Mouse (Mus musculus) limb, embryonic 13.5 days (tissue): ENCODE measurements around the gene Ackr3. TPM values are rescaled to one million over a fixed set of nuclear protein-coding genes. Genes with fewer than 3 reads are reported as not detected.

Experiments used
- ATAC-seq: fragments of 200-750 bp; cut with Nextera tagmentation; 2 replicates; pipeline ENCODE4 v1.8.0; 2017; ENCODE audit warnings: low read depth, moderate number of reproducible peaks, moderate TSS enrichment; ENCODE audit not compliant: low FRiP score
- H3K27ac ChIP-seq: fragments of 300-500 bp; sonication (generic); 2 replicates; pipeline ENCODE4 v1.5.1; 2015; ENCODE audit warnings: inconsistent platforms, mild to moderate bottlenecking, moderate library complexity
- H3K27me3 ChIP-seq: fragments of 300-500 bp; sonication (generic); 2 replicates; pipeline ENCODE4 v1.6.1; 2015; ENCODE audit warnings: mild to moderate bottlenecking, inconsistent platforms
- H3K36me3 ChIP-seq: fragments of 300-500 bp; sonication (generic); 2 replicates; pipeline ENCODE4 v1.6.1; 2015; ENCODE audit warnings: inconsistent platforms, mild to moderate bottlenecking, moderate library complexity
- H3K4me1 ChIP-seq: fragments of 300-500 bp; sonication (generic); 2 replicates; pipeline ENCODE4 v1.6.1; 2015; ENCODE audit warnings: inconsistent platforms
- H3K4me2 ChIP-seq: fragments of 300-500 bp; sonication (generic); replicated peaks from 2 replicates; pipeline ENCODE4 v1.6.1; 2015; ENCODE audit warnings: inconsistent platforms, mild to moderate bottlenecking, moderate library complexity
- H3K4me3 ChIP-seq: fragments of 300-500 bp; sonication (generic); 2 replicates; pipeline ENCODE4 v1.5.1; 2015; ENCODE audit warnings: moderate library complexity, mild to moderate bottlenecking, inconsistent platforms
- H3K9ac ChIP-seq: fragments of 300-500 bp; sonication (generic); 2 replicates; pipeline ENCODE4 v1.6.1; 2015; ENCODE audit warnings: mild to moderate bottlenecking, inconsistent platforms
- H3K9me3 ChIP-seq: fragments of 300-500 bp; sonication (generic); 2 replicates; pipeline ENCODE4 v1.6.1; 2016; ENCODE audit warnings: inconsistent platforms
- WGBS: fragments of 180-500 bp; shearing (Covaris S2); methylation state at CpG from one replicate; pipeline ENCODE4 v1.1.7; 2015; 5-methylcytosine and 5-hydroxymethylcytosine counted together
- polyA plus RNA-seq: library from polyadenylated mRNA; unstranded; fragments of >200 nt; fragmentation: Nextera tagmentation; extraction: Ambion mirVana; gene quantifications from 2 replicates; pipeline ENCODE4 v1.2.1, GENCODE M21; 2015

Gene Ackr3
- polyA plus RNA-seq, 1 experiment from 2014 or later = 41.7 TPM

GRCm38 (mm10) chr1:90206684-90207083, 2.9 kb downstream of the Ackr3 start:
- ATAC-seq = no peak
- H3K36me3 ChIP-seq = peaks cover 15% of the 10 kb centered on the region
- peak overlapping the region; percentile 85 for H3K9ac ChIP-seq
- H3K27ac ChIP-seq = peak overlapping the region; percentile 22; the same call in 1 of the 2 replicates
- peak overlapping the region; percentile 66 for H3K4me2 ChIP-seq
- peak overlapping the region; percentile 71 for H3K4me3 ChIP-seq
- peaks cover 13% of the 10 kb centered on the region for H3K27me3 ChIP-seq
- no peaks in the 10 kb centered on the region for H3K9me3 ChIP-seq
- peaks cover 72% of the 10 kb centered on the region for H3K4me1 ChIP-seq
- 53% methylated on average over 3 of the region's 3 CpGs for WGBS

DNA sequence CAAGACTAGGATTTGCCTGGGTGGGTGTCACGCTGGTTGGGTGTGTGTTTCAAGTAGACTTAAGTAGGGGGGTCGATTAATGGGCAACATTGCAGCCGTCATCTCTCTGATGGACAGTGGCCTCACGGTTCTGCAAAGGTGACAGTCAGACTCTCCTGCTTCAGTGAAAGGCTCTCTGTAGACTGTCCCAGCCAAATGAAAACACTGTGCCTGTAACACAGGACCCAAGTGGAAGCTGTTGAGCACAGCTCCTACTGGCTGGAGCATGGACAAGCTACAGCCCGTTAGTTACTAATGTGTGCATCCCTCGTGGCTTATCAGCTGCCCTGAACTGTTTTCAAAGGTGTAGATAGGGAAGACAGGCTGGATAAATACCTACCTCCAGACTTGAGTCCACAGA, 3.5 kb downstream of the Ackr3 start:
- ATAC-seq = no peak
- Histone ChIP-seq H3K27ac (no peak overlapping the region), H3K27me3 (peaks cover 7% of the 10 kb centered on the region), H3K36me3 (peaks cover 15% of the 10 kb centered on the region), H3K4me3 (peak overlapping the region; percentile 71), H3K4me2 (peak overlapping the region; percentile 66), H3K4me1 (peaks cover 67% of the 10 kb centered on the region), H3K9ac (peak overlapping the region; percentile 85), H3K9me3 (no peaks in the 10 kb centered on the region)
- WGBS = 59% methylated on average over 6 of the region's 6 CpGs

DNA sequence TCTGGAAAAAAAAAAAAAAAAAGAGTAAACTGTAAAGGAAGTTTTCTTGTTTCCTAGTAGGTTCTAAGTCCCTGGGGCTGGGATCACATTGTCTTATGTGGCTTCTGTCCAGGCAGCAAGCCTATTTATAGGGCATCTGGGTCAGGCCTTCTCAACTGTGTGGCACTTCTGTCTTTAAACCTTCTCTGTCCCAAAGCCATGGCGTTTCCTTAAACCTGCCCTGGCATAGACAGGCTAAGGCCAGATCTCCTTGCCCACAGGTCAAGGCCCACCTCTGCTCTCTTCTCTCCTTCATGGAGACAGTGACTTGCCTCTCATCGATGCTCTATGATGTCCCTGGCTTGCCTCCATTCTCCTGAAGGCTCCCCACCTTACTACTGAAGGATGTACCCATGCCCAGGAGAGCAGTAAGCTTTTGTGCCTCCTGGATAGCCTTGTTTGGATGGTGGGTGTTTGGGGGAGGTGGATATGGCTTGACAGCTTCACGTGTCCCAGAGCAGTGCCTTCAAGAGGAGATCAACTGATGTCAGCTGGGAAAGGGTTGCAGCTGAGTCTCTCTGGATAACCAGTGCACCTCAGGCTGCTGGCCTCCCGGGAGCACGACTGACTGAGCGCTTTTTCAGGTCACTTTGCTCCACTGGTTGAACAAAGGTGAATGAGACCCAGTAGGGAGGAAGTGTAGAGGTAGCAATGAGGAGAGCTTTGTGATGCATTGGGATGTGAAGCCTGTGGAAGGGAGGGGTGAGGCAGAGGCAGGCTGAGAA, 4.1 kb downstream of the Ackr3 start:
- H3K27me3 ChIP-seq = peaks cover under 1% of the 10 kb centered on the region; the same call in 1 of the 2 replicates
- H3K9ac ChIP-seq = peak overlapping the region; percentile 56
- no peak overlapping the region for H3K27ac ChIP-seq
- peaks cover 19% of the 10 kb centered on the region for H3K36me3 ChIP-seq
- peaks cover 61% of the 10 kb centered on the region for H3K4me1 ChIP-seq
- ATAC-seq = no peak
- 68% methylated on average over 6 of the region's 6 CpGs for WGBS
- peak overlapping the region; percentile 71 for H3K4me3 ChIP-seq
- peak overlapping the region; percentile 66 for H3K4me2 ChIP-seq
- H3K9me3 ChIP-seq = no peaks in the 10 kb centered on the region

GRCm38 (mm10) chr1:90208503-90208860, 4.7 kb downstream of the Ackr3 start:
- Histone ChIP-seq H3K4me3 (peak overlapping the region; percentile 71), H3K9ac (peak overlapping the region; percentile 19; the same call in 1 of the 2 replicates), H3K36me3 (peaks cover 25% of the 10 kb centered on the region), H3K27ac (no peak overlapping the region), H3K9me3 (no peaks in the 10 kb centered on the region), H3K4me1 (peaks cover 55% of the 10 kb centered on the region), H3K4me2 (peak overlapping the region; percentile 66), H3K27me3 (no peaks in the 10 kb centered on the region)
- ATAC-seq = no peak
- 54% methylated on average over 9 of the region's 9 CpGs for WGBS

DNA sequence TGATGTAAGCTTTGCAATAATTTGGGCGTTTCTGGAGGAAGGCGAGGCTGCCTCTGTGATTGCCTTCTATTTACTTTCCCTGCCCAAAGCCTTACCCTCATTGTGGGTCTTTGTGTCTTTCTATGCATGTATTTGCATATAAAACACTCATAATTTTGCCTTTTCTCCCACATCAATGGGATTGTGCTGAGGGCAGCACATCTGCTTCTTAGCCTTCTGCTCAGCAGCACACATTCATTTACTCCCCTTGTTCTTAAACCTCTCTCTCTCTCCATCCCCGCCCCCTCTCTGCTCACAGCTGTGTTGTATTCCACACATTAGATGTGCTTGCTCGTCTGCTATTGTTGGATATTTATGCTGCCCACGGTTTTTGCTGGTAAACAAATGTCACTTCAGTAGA, 5.3 kb downstream of the Ackr3 start:
- H3K9ac ChIP-seq = no peak overlapping the region
- no peak overlapping the region for H3K27ac ChIP-seq
- H3K9me3 ChIP-seq = no peaks in the 10 kb centered on the region
- ATAC-seq = no peak
- H3K4me3 ChIP-seq = peak overlapping the region; percentile 71; the same call in 1 of the 2 replicates
- peak overlapping the region; percentile 66 for H3K4me2 ChIP-seq
- H3K4me1 ChIP-seq = peaks cover 53% of the 10 kb centered on the region
- 72% methylated on average over 5 of the region's 5 CpGs for WGBS
- no peaks in the 10 kb centered on the region for H3K27me3 ChIP-seq
- peaks cover 31% of the 10 kb centered on the region for H3K36me3 ChIP-seq

DNA sequence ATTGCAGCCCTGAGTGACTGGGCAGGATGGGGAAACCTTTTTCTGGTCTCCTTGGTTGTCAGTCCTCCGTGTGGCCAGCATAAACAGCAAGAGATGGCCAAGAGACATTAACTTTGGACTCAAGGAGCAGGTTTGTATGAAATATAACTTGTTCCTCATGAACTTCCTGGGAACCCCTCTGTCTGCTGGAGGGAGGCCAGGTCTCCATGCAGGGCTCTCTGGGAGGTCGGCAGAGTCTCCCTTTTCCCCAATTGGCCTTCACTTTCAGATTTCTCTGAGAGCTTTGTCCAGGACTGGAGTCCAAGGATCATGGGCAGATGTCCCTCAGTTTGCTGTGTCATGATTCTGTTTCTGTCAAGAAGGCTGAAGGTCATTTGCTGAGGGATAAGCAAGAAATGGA, 6.0 kb downstream of the Ackr3 start:
- Histone ChIP-seq H3K9me3 (no peaks in the 10 kb centered on the region), H3K4me2 (no peak overlapping the region; the same call in 1 of the 2 replicates), H3K4me1 (peaks cover 53% of the 10 kb centered on the region), H3K36me3 (peaks cover 38% of the 10 kb centered on the region), H3K27me3 (no peaks in the 10 kb centered on the region), H3K9ac (no peak overlapping the region), H3K4me3 (no peak overlapping the region), H3K27ac (no peak overlapping the region)
- WGBS = 76% methylated on average over 2 of the region's 2 CpGs
- ATAC-seq = no peak

DNA sequence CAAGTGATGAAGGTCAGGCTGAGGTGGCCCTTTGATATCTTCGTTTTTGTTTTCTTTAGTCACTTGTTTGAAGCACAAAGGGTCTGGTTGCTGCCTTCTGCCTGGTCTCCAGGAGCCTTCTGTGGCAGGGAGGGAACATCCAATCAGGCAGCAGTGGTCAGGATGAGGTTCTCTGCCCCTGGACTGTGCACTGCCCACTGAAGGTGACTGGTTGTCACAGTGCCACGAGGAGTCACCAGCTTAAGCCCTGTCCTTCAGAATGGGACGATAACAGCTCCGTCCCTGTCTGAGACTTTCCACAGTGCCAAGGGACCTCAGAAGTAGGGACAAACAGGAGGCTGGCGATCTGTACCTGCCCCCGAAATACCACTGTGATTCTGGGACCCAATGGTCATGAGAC, 6.6 kb downstream of the Ackr3 start:
- Histone ChIP-seq H3K4me2 (no peak overlapping the region), H3K4me1 (peaks cover 53% of the 10 kb centered on the region), H3K4me3 (no peak overlapping the region), H3K36me3 (peaks cover 44% of the 10 kb centered on the region), H3K27me3 (no peaks in the 10 kb centered on the region), H3K9me3 (no peaks in the 10 kb centered on the region), H3K9ac (no peak overlapping the region), H3K27ac (no peak overlapping the region)
- 83% methylated on average over 6 of the region's 6 CpGs for WGBS
- no peak for ATAC-seq

DNA sequence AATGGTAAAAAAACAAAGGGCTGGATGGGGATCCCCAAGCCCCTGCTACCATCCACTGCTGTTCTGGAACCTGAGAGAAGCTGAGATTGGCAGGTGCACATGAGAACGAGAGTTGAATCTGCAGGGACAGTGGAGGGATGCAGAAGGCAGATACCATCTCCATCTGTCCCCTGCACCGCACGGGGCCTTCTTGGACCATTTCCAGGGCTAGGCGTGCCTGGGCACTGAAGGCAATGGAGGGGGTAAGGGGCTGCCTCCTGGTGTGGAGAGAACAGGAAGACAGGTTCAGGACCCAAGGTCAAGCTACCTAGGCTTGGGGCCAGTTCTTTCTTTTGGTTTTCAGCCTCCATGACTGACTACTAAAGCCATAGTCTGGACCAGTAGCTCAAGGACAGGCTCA, 7.0 kb downstream of the Ackr3 start:
- Histone ChIP-seq H3K4me2 (no peak overlapping the region), H3K4me1 (peaks cover 51% of the 10 kb centered on the region)
- WGBS = 70% methylated on average over 4 of the region's 4 CpGs

GRCm38 (mm10) chr1:90212376-90212775, 8.6 kb downstream of the Ackr3 start:
- Histone ChIP-seq H3K27ac (no peak overlapping the region), H3K9me3 (0 out of 2 replicates have a peak, but pooled peaks cover under 1% of the 10 kb centered on the region), H3K27me3 (no peaks in the 10 kb centered on the region), H3K9ac (no peak overlapping the region), H3K4me2 (no peak overlapping the region), H3K4me3 (no peak overlapping the region), H3K36me3 (peaks cover 62% of the 10 kb centered on the region), H3K4me1 (peaks cover 35% of the 10 kb centered on the region)
- ATAC-seq = no peak
- WGBS = 92% methylated on average over 6 of the region's 6 CpGs

More for the DNA sequence above, 7.0 kb downstream of the Ackr3 start:
- Histone ChIP-seq H3K27me3 (no peaks in the 10 kb centered on the region), H3K4me3 (no peak overlapping the region), H3K36me3 (peaks cover 48% of the 10 kb centered on the region), H3K27ac (no peak overlapping the region), H3K9ac (no peak overlapping the region), H3K9me3 (no peaks in the 10 kb centered on the region)
- ATAC-seq = no peak

DNA sequence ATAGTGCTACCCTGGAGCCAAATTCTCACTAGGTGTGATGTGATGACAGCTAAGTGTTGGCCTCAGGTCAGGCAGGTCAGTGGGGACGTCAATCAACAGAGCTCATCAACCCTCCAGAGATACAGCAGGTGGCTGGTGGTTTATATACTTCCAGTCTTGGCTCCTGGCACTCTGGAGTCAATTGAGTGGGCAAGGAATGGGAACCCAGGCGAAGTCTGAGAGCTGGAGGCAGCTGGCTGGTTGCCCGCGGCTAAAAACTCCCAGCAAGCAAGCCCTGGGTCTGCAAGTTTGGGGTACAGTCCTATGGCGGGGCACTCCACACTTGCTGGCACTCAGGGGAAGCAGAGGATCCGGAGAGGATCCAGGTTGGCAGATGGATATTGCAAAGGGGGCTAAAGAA, 9.1 kb downstream of the Ackr3 start:
- H3K9me3 ChIP-seq = peaks cover 5% of the 10 kb centered on the region; the same call in 1 of the 2 replicates
- H3K9ac ChIP-seq = no peak overlapping the region
- no peak for ATAC-seq
- H3K36me3 ChIP-seq = peaks cover 67% of the 10 kb centered on the region
- H3K4me3 ChIP-seq = no peak overlapping the region
- WGBS = 86% methylated on average over 6 of the region's 6 CpGs
- peaks cover 30% of the 10 kb centered on the region for H3K4me1 ChIP-seq
- H3K27me3 ChIP-seq = no peaks in the 10 kb centered on the region
- H3K27ac ChIP-seq = no peak overlapping the region
- H3K4me2 ChIP-seq = no peak overlapping the region

GRCm38 (mm10) chr1:90214021-90214420, 10.2 kb downstream of the Ackr3 start:
- 95% methylated on average over 12 of the region's 12 CpGs for WGBS
- no peak overlapping the region for H3K9ac ChIP-seq
- peaks cover 5% of the 10 kb centered on the region; the same call in 1 of the 2 replicates for H3K9me3 ChIP-seq
- no peak overlapping the region for H3K4me3 ChIP-seq
- no peak for ATAC-seq
- H3K4me2 ChIP-seq = no peak overlapping the region
- peaks cover 68% of the 10 kb centered on the region for H3K36me3 ChIP-seq
- peaks cover 18% of the 10 kb centered on the region for H3K4me1 ChIP-seq
- no peaks in the 10 kb centered on the region for H3K27me3 ChIP-seq
- no peak overlapping the region for H3K27ac ChIP-seq

GRCm38 (mm10) chr1:90214926-90215325, 11.1 kb downstream of the Ackr3 start:
- ATAC-seq = no peak
- H3K4me1 ChIP-seq = peaks cover 11% of the 10 kb centered on the region
- H3K27ac ChIP-seq = no peak overlapping the region
- peaks cover 64% of the 10 kb centered on the region for H3K36me3 ChIP-seq
- 86% methylated on average over 6 of the region's 6 CpGs for WGBS
- no peak overlapping the region for H3K4me3 ChIP-seq
- H3K9me3 ChIP-seq = peaks cover 5% of the 10 kb centered on the region; the same call in 1 of the 2 replicates
- H3K4me2 ChIP-seq = no peak overlapping the region
- H3K27me3 ChIP-seq = no peaks in the 10 kb centered on the region
- no peak overlapping the region for H3K9ac ChIP-seq
